Mouse (Mus musculus) ovary, adult 2 months (tissue): ENCODE measurements around the gene Ell3. TPM values are rescaled to one million over a fixed set of nuclear protein-coding genes. Genes with fewer than 3 reads are reported as not detected.

Experiments
- polyA plus RNA-seq: library from polyadenylated mRNA; depleted of rRNA; stranded (reverse); fragments of >200 nt; gene quantifications from 2 replicates; pipeline ENCODE4 v1.2.3, GENCODE M21; 2012; rRNA removed

Ell3 gene
- polyA plus RNA-seq, result 0.97 and 1.2 TPM in 2 replicates

DNA sequence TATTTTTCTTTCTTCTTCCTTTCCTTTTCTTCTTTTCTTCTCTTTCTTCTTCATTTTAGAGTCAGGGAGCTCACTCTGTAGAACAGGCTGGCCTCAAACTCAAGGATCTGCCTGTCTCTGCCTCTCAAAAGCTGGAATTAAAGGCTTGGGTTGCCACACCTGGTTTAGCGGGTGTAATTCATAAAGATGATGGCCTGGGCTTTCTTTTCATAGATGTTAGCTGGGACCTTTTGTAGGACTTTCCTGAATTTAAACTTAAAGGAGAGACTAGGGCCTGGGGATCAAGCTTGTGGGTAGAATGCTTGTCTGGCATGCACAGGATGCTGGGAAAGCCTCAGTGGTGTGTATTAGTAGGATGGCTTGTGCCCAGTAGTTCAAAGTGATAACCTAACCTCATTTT, at the start of gene Ell3:
Ell3 (minus strand) TSS at position 101 of the 400 bp plus-strand sequence.

GRCm38 (mm10) chr2:121473301-121474179, 29.5 kb upstream of the Ell3 start, which contains the start of gene Mfap1b:
Gene Mfap1b (minus strand): TSS chr2:121474067.

GRCm38 (mm10) chr2:121456692-121457642, 12.9 kb upstream of the Ell3 start, which contains the start of gene Serinc4:
Gene Serinc4 (minus strand): TSS chr2:121456781.

DNA sequence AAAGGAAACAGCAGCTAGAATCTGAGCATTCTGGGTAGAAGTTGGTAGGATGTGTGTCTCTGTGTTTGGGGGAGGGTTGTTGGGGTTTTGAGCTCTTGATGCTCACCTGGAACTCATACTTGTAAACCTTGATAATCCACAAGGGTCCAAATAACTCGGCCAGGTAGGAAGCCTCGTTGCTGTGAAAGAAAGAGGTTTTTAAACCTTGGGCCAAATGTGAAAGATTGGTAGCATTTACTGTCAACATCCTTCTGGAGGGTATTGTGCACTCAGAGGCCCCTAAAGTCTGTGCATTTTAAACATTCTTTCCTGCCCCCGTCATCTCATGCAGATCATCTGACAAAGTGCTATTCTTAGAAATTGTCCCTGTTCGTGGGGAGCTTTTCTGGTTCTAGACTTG, 8.9 kb upstream of the Ell3 start, which contains the start of gene Hypk:
Hypk (plus strand) TSS at position 301 of the 400 bp plus-strand sequence.

DNA sequence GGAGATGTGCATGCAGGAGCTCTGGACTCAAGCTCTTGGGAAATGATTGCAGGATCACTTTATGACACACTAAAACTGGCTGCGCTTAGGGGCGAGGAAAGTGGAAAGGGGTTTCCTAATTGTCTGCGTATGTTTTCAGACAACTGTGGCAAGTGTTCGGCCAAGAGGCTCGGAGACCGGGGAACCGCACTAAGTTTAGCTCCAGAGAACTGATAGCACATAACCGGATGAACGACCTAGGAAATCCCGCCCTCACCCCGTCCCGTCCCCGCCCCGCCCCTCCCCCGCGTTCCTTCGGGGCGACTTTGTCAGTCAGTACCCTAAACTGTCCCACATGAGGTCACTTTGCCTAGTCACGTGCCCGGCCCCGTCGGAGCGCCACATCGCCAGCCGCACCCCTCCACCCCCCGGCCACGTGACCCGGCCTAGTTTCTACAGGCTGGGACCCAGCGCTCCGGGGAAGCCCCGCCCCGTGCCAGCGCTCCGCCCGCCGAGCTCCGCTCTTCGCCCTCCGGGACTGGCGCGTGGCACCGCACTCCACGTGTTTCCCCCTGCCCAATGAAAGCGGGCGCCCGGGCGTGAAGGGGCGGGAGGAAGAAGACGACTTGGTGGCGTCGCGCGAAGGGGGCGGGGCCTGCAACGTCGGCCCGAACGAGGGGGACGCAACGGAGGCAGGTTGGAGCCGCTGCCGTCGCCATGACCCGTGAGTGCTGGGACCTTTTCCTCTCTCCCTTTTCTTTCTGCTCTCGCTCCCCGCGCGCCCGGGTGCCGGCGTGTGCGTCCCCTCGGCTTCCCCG, 4.9 kb upstream of the Ell3 start, which contains the start of gene Serf2:
Serf2 (plus strand) TSS at position 457 of the 797 bp plus-strand sequence.

DNA sequence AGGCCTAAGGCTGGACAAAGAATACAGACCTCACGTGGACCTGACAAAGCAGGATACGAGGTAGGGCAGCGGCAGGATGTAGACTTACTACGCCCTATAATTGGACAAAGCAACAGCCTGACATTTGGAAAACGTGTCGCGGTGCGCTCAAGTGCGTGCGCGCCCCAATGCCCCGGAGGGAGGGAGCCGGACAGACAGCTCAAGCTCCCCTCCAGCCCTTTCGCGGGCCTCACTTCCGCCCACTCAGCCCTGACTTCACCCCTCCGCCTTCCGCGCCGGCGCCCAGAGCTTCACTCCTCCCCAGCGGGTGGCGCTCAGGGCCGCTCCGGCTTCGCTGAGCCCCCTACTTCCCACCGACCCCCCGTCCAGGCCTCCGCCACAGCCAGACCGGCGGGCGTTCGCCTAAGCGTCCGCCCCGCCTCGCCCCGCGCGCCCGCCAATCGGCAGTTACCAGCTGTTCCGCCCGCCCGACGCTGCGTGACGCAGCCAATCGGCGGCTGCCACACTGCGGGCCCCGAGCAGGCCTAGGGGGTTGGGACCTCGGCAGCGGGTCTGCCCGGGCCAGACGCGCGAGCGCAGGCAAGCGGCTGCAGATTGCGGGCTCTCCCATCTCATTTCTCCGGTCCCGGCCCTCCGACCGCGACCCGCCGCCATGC, 30.6 kb downstream of the Ell3 start, which contains the start of the genes Pdia3 and Catsper2:
Pdia3 (plus strand) TSS at position 389 of the 656 bp plus-strand sequence.
Catsper2 (minus strand) TSS at position 406 of the 656 bp plus-strand sequence.

Other genes starting within 250 kb of the Ell3 start
- gene Trp53bp1, start 172.9 kb downstream of the Ell3 start, polyA plus RNA-seq, result 56.6 and 57.0 TPM in 2 replicates
- gene Map1a, start 154.7 kb downstream of the Ell3 start, polyA plus RNA-seq, result 10.2 and 12.5 TPM in 2 replicates
- gene Ppip5k1, start 88.9 kb downstream of the Ell3 start, polyA plus RNA-seq, result 25.1 and 26.8 TPM in 2 replicates
- 16.1 and 24.9 TPM in 2 replicates for gene Ckmt1, start 86.6 kb downstream of the Ell3 start, polyA plus RNA-seq
- 0.59 and 0.79 TPM in 2 replicates for gene Strc, start 57.1 kb downstream of the Ell3 start, polyA plus RNA-seq
- gene Pdia3, start 30.5 kb downstream of the Ell3 start, polyA plus RNA-seq, result 2,081 and 3,481 TPM in 2 replicates
- 1.1 and 1.7 TPM in 2 replicates for gene Catsper2, start 30.5 kb downstream of the Ell3 start, polyA plus RNA-seq
- gene Serf2, start 4.9 kb upstream of the Ell3 start, polyA plus RNA-seq, result 278 and 415 TPM in 2 replicates
- 6.4 and 7.2 TPM in 2 replicates for gene Hypk, start 9.0 kb upstream of the Ell3 start, polyA plus RNA-seq
- gene Serinc4, start 12.5 kb upstream of the Ell3 start, polyA plus RNA-seq, result 0.63 and 0.77 TPM in 2 replicates
- 1.2 and 1.6 TPM in 2 replicates for gene Mfap1b, start 29.8 kb upstream of the Ell3 start, polyA plus RNA-seq
- gene Mfap1a, start 62.4 kb upstream of the Ell3 start, polyA plus RNA-seq, result 0.75 and 1.0 TPM in 2 replicates
- 2.4 and 3.5 TPM in 2 replicates for gene Wdr76, start 62.4 kb upstream of the Ell3 start, polyA plus RNA-seq